Mouse (Mus musculus) midbrain, embryonic 15.5 days (tissue): ENCODE data around the gene Atxn7l1. TPM values are rescaled to one million over a fixed set of nuclear protein-coding genes. Genes with fewer than 3 reads are reported as not detected.

Source experiments
- ATAC-seq: fragments of 200-750 bp; cut with Nextera tagmentation; replicated peaks from 2 replicates; pipeline ENCODE4 v1.8.0; 2017; ENCODE audit warnings: moderate TSS enrichment
- H3K27ac ChIP-seq: fragments of 300-500 bp; sonication (generic); 2 replicates; pipeline ENCODE4 v1.5.1; 2015; ENCODE audit warnings: mild to moderate bottlenecking, inconsistent platforms
- H3K27me3 ChIP-seq: fragments of 300-500 bp; sonication (generic); replicated peaks from 2 replicates; pipeline ENCODE4 v1.6.1; 2015; ENCODE audit warnings: inconsistent platforms
- H3K36me3 ChIP-seq: fragments of 300-500 bp; sonication (generic); replicated peaks from 2 replicates; pipeline ENCODE4 v1.6.1; 2015; ENCODE audit warnings: inconsistent platforms
- H3K4me1 ChIP-seq: fragments of 300-500 bp; sonication (generic); 2 replicates; pipeline ENCODE4 v1.6.1; 2015; ENCODE audit warnings: inconsistent platforms
- H3K4me2 ChIP-seq: fragments of 300-500 bp; sonication (generic); 2 replicates; pipeline ENCODE4 v1.6.1; 2015; ENCODE audit warnings: inconsistent platforms, mild to moderate bottlenecking, moderate library complexity
- H3K4me3 ChIP-seq: fragments of 300-500 bp; sonication (generic); 2 replicates; pipeline ENCODE4 v1.5.1; 2015; ENCODE audit warnings: mild to moderate bottlenecking, inconsistent platforms
- H3K9ac ChIP-seq: fragments of 300-500 bp; sonication (generic); 2 replicates; pipeline ENCODE4 v1.6.1; 2015; ENCODE audit warnings: mild to moderate bottlenecking, inconsistent platforms
- H3K9me3 ChIP-seq: fragments of 300-500 bp; sonication (generic); 2 replicates; pipeline ENCODE4 v1.6.1; 2016; ENCODE audit warnings: inconsistent platforms
- WGBS: fragments of 180-500 bp; shearing (Covaris S2); methylation state at CpG from one replicate; pipeline ENCODE4 v1.1.7; 2015; ENCODE audit warnings: mixed read lengths; 5-methylcytosine and 5-hydroxymethylcytosine counted together
- polyA plus RNA-seq: library from polyadenylated mRNA; unstranded; fragments of >200 nt; fragmentation: Nextera tagmentation; extraction: Ambion mirVana; gene quantifications from 2 replicates; pipeline ENCODE4 v1.2.1, GENCODE M21; 2015

The Atxn7l1 gene
- polyA plus RNA-seq, 1 experiment from 2014 or later = 24.4 TPM

GRCm38 (mm10) chr12:33269743-33270142 lies 122.2 kb downstream of the Atxn7l1 start:
- no peaks in the 10 kb centered on the region for H3K27me3 ChIP-seq

DNA sequence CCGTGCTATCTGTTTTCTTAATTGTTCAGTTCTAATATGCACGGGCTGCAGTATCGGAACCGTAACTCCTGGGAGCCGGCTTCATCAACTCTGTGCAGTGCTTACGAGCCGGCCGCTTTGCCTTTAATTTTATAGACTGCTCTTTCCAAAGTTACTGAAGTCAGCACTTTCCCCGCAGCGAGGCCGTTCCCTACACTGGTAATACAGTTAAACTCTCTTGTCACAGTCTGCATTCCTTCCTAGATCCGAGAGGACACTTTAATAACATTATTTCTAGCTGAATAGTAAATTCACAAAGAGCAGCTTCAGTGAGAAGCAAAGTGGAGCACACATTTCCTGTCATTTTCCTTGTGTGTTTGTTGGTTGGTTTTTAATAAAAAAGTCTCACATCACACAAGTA lies 124.4 kb downstream of the Atxn7l1 start:
- ATAC-seq = no peak
- H3K9me3 ChIP-seq = no peaks in the 10 kb centered on the region
- no peak overlapping the region for H3K27ac ChIP-seq
- H3K4me2 ChIP-seq = no peak overlapping the region
- peaks cover 13% of the 10 kb centered on the region; the same call in 1 of the 2 replicates for H3K4me1 ChIP-seq
- H3K4me3 ChIP-seq = no peak overlapping the region
- no peak overlapping the region for H3K9ac ChIP-seq
- no peaks in the 10 kb centered on the region for H3K27me3 ChIP-seq
- H3K36me3 ChIP-seq = no peaks in the 10 kb centered on the region
- WGBS = 73% methylated on average over 12 of the region's 12 CpGs

More at GRCm38 (mm10) chr12:33269743-33270142, 122.2 kb downstream of the Atxn7l1 start:
- H3K4me3 ChIP-seq = no peak overlapping the region
- no peaks in the 10 kb centered on the region for H3K9me3 ChIP-seq
- H3K9ac ChIP-seq = no peak overlapping the region
- no peak for ATAC-seq
- H3K4me1 ChIP-seq = peaks cover 18% of the 10 kb centered on the region
- H3K4me2 ChIP-seq = no peak overlapping the region
- WGBS = 71% methylated on average over 5 of the region's 5 CpGs
- no peaks in the 10 kb centered on the region for H3K36me3 ChIP-seq
- H3K27ac ChIP-seq = no peak overlapping the region

GRCm38 (mm10) chr12:33272441-33272840 lies 124.9 kb downstream of the Atxn7l1 start:
- no peaks in the 10 kb centered on the region for H3K27me3 ChIP-seq
- H3K4me1 ChIP-seq = peaks cover 13% of the 10 kb centered on the region; the same call in 1 of the 2 replicates
- ATAC-seq = 0 out of 2 replicates have a peak, but pooled peaks have one; percentile 17
- H3K4me3 ChIP-seq = no peak overlapping the region
- no peaks in the 10 kb centered on the region for H3K36me3 ChIP-seq
- no peak overlapping the region for H3K4me2 ChIP-seq
- H3K9me3 ChIP-seq = no peaks in the 10 kb centered on the region
- WGBS = 55% methylated on average over 9 of the region's 9 CpGs
- no peak overlapping the region for H3K27ac ChIP-seq
- H3K9ac ChIP-seq = no peak overlapping the region

GRCm38 (mm10) chr12:33273147-33273546 lies 125.7 kb downstream of the Atxn7l1 start:
- Histone ChIP-seq H3K27ac (no peak overlapping the region), H3K4me2 (no peak overlapping the region), H3K36me3 (no peaks in the 10 kb centered on the region)

GRCm38 (mm10) chr12:33273668-33274067 lies 126.2 kb downstream of the Atxn7l1 start:
- Histone ChIP-seq H3K4me2 (no peak overlapping the region), H3K27me3 (no peaks in the 10 kb centered on the region), H3K4me3 (no peak overlapping the region), H3K9ac (no peak overlapping the region), H3K4me1 (peaks cover 10% of the 10 kb centered on the region; the same call in 1 of the 2 replicates), H3K27ac (no peak overlapping the region), H3K36me3 (no peaks in the 10 kb centered on the region), H3K9me3 (no peaks in the 10 kb centered on the region)
- no peak for ATAC-seq
- 85% methylated on average over 9 of the region's 9 CpGs for WGBS

More at GRCm38 (mm10) chr12:33273147-33273546, 125.7 kb downstream of the Atxn7l1 start:
- H3K4me3 ChIP-seq = no peak overlapping the region
- no peak for ATAC-seq
- peaks cover 10% of the 10 kb centered on the region; the same call in 1 of the 2 replicates for H3K4me1 ChIP-seq
- H3K27me3 ChIP-seq = no peaks in the 10 kb centered on the region
- WGBS = 57% methylated on average over 4 of the region's 4 CpGs
- H3K9ac ChIP-seq = no peak overlapping the region
- no peaks in the 10 kb centered on the region for H3K9me3 ChIP-seq

DNA sequence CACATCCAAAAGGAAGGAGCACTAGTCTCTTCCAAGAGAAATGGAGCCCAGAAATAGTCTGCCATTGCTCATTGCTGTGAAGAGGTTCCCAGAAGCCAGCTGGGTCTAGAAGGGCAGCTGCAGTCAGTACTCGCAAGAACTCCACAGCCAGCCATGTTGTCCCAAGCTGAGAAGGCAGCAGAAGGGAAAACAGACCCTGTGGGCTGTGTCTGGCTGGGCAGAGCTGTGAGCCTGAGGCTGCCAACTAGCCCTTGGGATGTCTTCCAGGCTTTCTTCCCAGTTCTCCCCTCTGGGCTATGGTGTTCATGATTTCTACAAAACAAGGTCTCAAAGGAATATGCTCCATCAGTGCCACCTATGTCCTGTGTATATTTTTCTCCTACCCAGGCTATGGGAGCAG lies 128.5 kb downstream of the Atxn7l1 start:
- H3K27me3 ChIP-seq = no peaks in the 10 kb centered on the region
- H3K27ac ChIP-seq = no peak overlapping the region
- H3K4me2 ChIP-seq = no peak overlapping the region
- peaks cover 10% of the 10 kb centered on the region; the same call in 1 of the 2 replicates for H3K4me1 ChIP-seq
- H3K4me3 ChIP-seq = no peak overlapping the region
- H3K9ac ChIP-seq = no peak overlapping the region
- H3K36me3 ChIP-seq = no peaks in the 10 kb centered on the region
- H3K9me3 ChIP-seq = no peaks in the 10 kb centered on the region
- ATAC-seq = no peak
- 90% methylated on average over 1 of the region's 1 CpGs for WGBS

DNA sequence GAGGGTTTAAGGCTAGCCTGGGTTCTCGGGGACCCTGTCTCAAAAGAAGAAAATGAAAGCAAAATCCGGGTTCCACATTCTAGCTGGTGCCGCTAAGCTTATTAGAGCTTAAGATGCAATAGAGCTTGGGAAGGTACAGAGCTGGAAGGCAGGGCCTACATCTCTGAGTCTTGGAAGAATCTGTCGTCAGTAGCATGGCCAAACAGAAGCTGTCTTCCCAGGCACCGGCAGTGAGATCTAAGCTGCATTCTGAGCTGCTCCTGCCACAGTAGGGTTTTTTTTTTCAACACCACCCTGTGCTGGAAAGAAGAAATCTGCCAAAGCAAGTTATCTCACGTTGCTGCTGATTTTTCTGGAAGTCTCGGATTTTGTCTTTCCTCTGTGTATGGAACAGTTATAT lies 129.9 kb downstream of the Atxn7l1 start:
- Histone ChIP-seq H3K4me2 (no peak overlapping the region), H3K4me3 (no peak overlapping the region), H3K27me3 (no peaks in the 10 kb centered on the region), H3K27ac (no peak overlapping the region), H3K9ac (no peak overlapping the region), H3K36me3 (no peaks in the 10 kb centered on the region), H3K9me3 (no peaks in the 10 kb centered on the region), H3K4me1 (peaks cover 8% of the 10 kb centered on the region; the same call in 1 of the 2 replicates)
- no peak for ATAC-seq
- WGBS = 65% methylated on average over 7 of the region's 7 CpGs

DNA sequence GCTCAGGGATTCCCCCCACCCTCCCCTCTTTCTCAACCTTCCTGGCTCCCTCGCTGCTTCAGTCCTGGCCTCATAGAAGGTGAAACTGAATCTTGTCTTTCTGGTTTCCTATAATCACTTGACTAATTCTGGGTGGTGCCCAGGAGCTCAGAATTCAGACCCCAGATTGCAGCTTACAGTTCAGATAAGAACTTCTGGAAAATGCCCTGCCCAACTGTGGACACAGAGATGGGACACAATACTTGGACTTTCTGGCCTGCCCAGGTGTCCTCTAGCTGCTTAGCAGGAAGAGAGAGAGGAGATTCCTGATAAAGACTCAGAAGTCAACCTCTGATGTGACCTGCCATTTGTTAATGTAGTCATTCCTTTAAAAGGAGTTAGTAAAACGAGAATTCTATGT lies 131.7 kb downstream of the Atxn7l1 start:
- no peaks in the 10 kb centered on the region for H3K4me1 ChIP-seq
- WGBS = 81% methylated on average over 2 of the region's 2 CpGs
- no peak overlapping the region for H3K9ac ChIP-seq
- no peaks in the 10 kb centered on the region for H3K9me3 ChIP-seq
- H3K4me2 ChIP-seq = no peak overlapping the region
- H3K27ac ChIP-seq = no peak overlapping the region
- no peak overlapping the region for H3K4me3 ChIP-seq
- ATAC-seq = no peak
- no peaks in the 10 kb centered on the region for H3K36me3 ChIP-seq
- H3K27me3 ChIP-seq = no peaks in the 10 kb centered on the region

GRCm38 (mm10) chr12:33280805-33281204 lies 133.3 kb downstream of the Atxn7l1 start:
- no peak for ATAC-seq
- 40% methylated on average over 2 of the region's 2 CpGs for WGBS

DNA sequence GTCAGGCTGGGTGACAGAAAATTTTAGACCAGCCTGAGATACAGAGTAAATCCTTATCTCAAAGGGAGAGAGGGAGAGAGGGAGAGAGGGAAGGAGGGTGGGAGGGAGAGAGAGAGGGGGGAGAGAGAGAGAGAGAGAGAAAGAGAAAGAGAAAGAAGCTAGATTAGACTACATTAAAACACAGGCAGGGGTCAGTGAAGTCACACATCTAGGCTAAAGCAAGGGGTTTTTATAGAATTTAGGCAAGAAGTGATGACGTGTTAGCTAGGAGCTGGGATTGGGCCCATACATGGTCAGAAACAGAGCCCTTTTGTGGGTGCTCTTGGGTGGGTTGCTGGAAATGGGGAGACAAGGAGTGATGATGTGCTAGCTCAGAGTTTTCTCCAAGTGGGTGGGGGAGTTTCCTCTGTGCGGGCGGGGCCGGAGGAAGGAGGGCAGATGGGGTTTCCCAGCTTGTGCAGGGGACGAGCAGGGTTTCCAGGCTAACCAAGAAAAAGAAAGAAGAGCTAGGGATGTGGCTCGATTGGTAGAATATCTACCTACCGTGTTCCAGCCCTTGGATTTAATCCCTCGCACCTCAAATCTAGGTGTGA lies 136.9 kb downstream of the Atxn7l1 start:
- Histone ChIP-seq H3K4me3 (no peak overlapping the region), H3K4me2 (no peak overlapping the region), H3K9me3 (no peaks in the 10 kb centered on the region), H3K9ac (no peak overlapping the region), H3K27me3 (no peaks in the 10 kb centered on the region), H3K36me3 (no peaks in the 10 kb centered on the region), H3K27ac (no peak overlapping the region), H3K4me1 (peaks cover 27% of the 10 kb centered on the region)
- 87% methylated on average over 8 of the region's 8 CpGs for WGBS
- ATAC-seq = no peak

More at GRCm38 (mm10) chr12:33280805-33281204, 133.3 kb downstream of the Atxn7l1 start:
- Histone ChIP-seq H3K36me3 (no peaks in the 10 kb centered on the region), H3K4me1 (peaks cover 8% of the 10 kb centered on the region), H3K4me3 (no peak overlapping the region), H3K4me2 (no peak overlapping the region), H3K27ac (no peak overlapping the region), H3K9me3 (no peaks in the 10 kb centered on the region), H3K27me3 (no peaks in the 10 kb centered on the region), H3K9ac (no peak overlapping the region)

DNA sequence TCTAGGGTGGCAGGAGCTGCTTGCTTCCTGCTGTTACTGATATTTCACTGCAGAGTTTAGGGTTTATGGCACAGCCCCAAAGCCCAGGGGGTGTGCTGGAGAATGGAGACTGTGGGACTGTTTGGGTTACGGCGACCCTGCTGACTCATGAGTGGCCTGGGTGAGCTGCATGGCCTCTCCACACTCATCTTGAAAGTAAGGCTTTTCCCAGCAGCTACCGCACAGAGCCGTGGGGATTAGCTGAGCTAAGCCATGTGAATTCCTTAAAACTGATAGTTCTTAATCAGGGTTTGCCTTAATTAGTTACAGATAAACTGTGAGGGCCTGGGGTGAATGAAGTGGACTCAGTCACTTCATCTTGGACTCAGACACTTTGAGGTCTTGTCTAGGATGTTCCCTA lies 137.9 kb downstream of the Atxn7l1 start:
- no peaks in the 10 kb centered on the region for H3K9me3 ChIP-seq
- no peaks in the 10 kb centered on the region for H3K27me3 ChIP-seq
- H3K27ac ChIP-seq = 0 out of 2 replicates have a peak overlapping the region, but pooled peaks have one; percentile 6
- no peak overlapping the region for H3K4me2 ChIP-seq
- H3K9ac ChIP-seq = no peak overlapping the region
- no peaks in the 10 kb centered on the region for H3K36me3 ChIP-seq
- no peak for ATAC-seq
- 23% methylated on average over 4 of the region's 4 CpGs for WGBS
- H3K4me1 ChIP-seq = peaks cover 27% of the 10 kb centered on the region
- no peak overlapping the region for H3K4me3 ChIP-seq

GRCm38 (mm10) chr12:33285933-33286649 lies 138.6 kb downstream of the Atxn7l1 start:
- Histone ChIP-seq H3K36me3 (no peaks in the 10 kb centered on the region), H3K4me2 (no peak overlapping the region), H3K4me3 (no peak overlapping the region), H3K4me1 (peaks cover 27% of the 10 kb centered on the region), H3K9ac (no peak overlapping the region), H3K9me3 (no peaks in the 10 kb centered on the region), H3K27me3 (no peaks in the 10 kb centered on the region), H3K27ac (no peak overlapping the region)
- ATAC-seq = peak; percentile 48; the same call in 1 of the 2 replicates
- 23% methylated on average over 9 of the region's 9 CpGs for WGBS
